Mouse (Mus musculus): Measurements from ENCODE around the gene Zfyve28. TPM values are rescaled to one million over a fixed set of nuclear protein-coding genes. Genes with fewer than 3 reads are reported as not detected.

The Zfyve28 gene
- polyA plus RNA-seq, 1 experiment: 0.36 TPM

DNA sequence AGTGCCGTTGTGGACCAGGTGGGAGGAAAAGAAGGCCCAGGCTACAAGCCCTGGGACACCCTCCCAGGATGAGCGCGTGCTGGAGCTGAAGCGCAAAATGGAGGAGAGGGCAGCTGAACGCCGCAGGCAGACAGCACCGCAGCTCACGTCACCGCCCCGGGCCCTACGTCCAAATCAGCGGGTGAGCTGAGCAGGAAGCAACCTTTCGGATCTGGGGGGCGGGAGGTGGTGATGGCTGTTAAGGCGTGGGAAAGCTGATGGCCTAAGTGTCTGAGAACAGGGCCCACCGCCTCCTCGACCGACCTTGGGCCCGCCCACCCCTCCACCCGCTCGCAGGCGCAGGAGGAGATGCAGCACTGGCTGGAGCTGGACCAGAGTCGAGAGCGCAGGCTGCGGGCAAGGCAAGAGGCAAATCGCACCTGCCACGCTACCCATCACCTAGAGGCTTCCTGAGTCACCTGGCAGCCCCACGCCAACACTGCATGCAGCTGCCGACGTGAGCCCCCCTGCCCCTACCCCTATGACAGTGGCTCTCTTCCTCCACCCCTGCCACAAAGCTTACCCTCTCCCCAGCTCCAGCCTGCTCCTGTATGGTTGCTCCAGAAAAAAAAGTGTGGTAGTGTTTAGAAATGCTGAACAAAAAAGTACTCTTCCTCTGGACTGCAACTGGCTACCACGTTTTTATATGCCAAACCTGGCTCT, 38.8 kb upstream of the Zfyve28 start:
- whole genome bisulfite sequencing: 11% methylated on average over 31 of the region's 31 CpGs
- H3K36me3 ChIP-seq (ENCODE audit: control insufficient read depth, insufficient read depth, low read length): no peaks in the 10 kb centered on the region
- H3K4me1 ChIP-seq (ENCODE audit: control insufficient read depth, insufficient read depth, low read length): no peaks in the 10 kb centered on the region
- no peak overlapping the region for H3K27ac ChIP-seq (ENCODE audit: insufficient read depth, low read depth, low read length)
- no peak overlapping the region; the same call in 1 of the 2 replicates for H3K4me3 ChIP-seq (ENCODE audit: insufficient read depth, low read depth, low read length)
- TF ChIP-seq CTCF (conservative IDR thresholded peaks at IDR 0.05; ENCODE audit: insufficient read depth, insufficient read length, low read depth, low read length): no peak
- TF ChIP-seq POLR2A (IDR thresholded peaks at IDR 0.05; ENCODE audit: low read depth, low read length): no peak
- no peaks in the 10 kb centered on the region for H3K27me3 ChIP-seq (replicated peaks; ENCODE audit: control insufficient read depth, insufficient read depth, low read length)
- DNase-seq: peak; percentile 6

DNA sequence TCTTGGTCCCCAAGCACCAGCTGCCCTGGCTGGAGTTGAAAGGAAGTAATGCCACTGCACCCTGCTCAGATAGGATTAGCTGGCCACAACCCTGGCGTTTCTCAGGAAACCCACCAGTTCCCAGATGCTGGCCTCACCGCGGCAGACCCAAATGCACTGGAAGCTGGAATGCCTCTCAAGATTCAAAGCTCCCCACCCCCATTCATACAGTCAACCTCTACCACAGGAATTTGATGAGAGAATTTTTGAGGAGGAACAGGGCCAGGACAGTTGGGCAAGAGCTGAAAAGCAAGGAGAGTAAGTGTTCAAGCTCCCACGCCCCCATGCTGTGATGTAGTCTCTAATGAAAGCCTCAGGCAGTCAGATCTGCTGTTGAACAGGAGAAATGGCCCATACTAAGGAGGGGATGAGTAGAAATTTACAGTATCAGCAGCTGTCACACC, 38.0 kb upstream of the Zfyve28 start:
- Histone ChIP-seq H3K36me3 (ENCODE audit: control insufficient read depth, insufficient read depth, low read length) (no peaks in the 10 kb centered on the region), H3K4me3 (ENCODE audit: insufficient read depth, low read depth, low read length) (no peak overlapping the region), H3K4me1 (ENCODE audit: control insufficient read depth, insufficient read depth, low read length) (no peaks in the 10 kb centered on the region), H3K27me3 (replicated peaks; ENCODE audit: control insufficient read depth, insufficient read depth, low read length) (no peaks in the 10 kb centered on the region), H3K27ac (ENCODE audit: insufficient read depth, low read depth, low read length) (no peak overlapping the region)
- DNase-seq: no peak
- 51% methylated on average over 4 of the region's 4 CpGs for WGBS
- TF ChIP-seq CTCF (conservative IDR thresholded peaks at IDR 0.05; ENCODE audit: insufficient read depth, insufficient read length, low read depth, low read length) (no peak), POLR2A (IDR thresholded peaks at IDR 0.05; ENCODE audit: low read depth, low read length) (no peak)

GRCm38 (mm10) chr5:34325286-34325685, 37.0 kb upstream of the Zfyve28 start:
- DNase-seq: no peak
- Histone ChIP-seq H3K4me3 (ENCODE audit: insufficient read depth, low read depth, low read length) (no peak overlapping the region), H3K27ac (ENCODE audit: insufficient read depth, low read depth, low read length) (no peak overlapping the region), H3K36me3 (ENCODE audit: control insufficient read depth, insufficient read depth, low read length) (no peaks in the 10 kb centered on the region), H3K27me3 (replicated peaks; ENCODE audit: control insufficient read depth, insufficient read depth, low read length) (no peaks in the 10 kb centered on the region), H3K4me1 (ENCODE audit: control insufficient read depth, insufficient read depth, low read length) (no peaks in the 10 kb centered on the region)
- TF ChIP-seq CTCF (conservative IDR thresholded peaks at IDR 0.05; ENCODE audit: insufficient read depth, insufficient read length, low read depth, low read length) (no peak), POLR2A (IDR thresholded peaks at IDR 0.05; ENCODE audit: low read depth, low read length) (no peak)

GRCm38 (mm10) chr5:34321236-34321635, 33.0 kb upstream of the Zfyve28 start:
- no peak overlapping the region for H3K27ac ChIP-seq (ENCODE audit: insufficient read depth, low read depth, low read length)
- WGBS: 85% methylated on average over 4 of the region's 4 CpGs
- H3K36me3 ChIP-seq (ENCODE audit: control insufficient read depth, insufficient read depth, low read length): no peaks in the 10 kb centered on the region
- DNase-seq: no peak
- no peak for TF ChIP-seq CTCF (conservative IDR thresholded peaks at IDR 0.05; ENCODE audit: insufficient read depth, insufficient read length, low read depth, low read length)
- no peak for TF ChIP-seq POLR2A (IDR thresholded peaks at IDR 0.05; ENCODE audit: low read depth, low read length)
- H3K4me3 ChIP-seq (ENCODE audit: insufficient read depth, low read depth, low read length): no peak overlapping the region
- H3K27me3 ChIP-seq (replicated peaks; ENCODE audit: control insufficient read depth, insufficient read depth, low read length): no peaks in the 10 kb centered on the region
- no peaks in the 10 kb centered on the region for H3K4me1 ChIP-seq (ENCODE audit: control insufficient read depth, insufficient read depth, low read length)

DNA sequence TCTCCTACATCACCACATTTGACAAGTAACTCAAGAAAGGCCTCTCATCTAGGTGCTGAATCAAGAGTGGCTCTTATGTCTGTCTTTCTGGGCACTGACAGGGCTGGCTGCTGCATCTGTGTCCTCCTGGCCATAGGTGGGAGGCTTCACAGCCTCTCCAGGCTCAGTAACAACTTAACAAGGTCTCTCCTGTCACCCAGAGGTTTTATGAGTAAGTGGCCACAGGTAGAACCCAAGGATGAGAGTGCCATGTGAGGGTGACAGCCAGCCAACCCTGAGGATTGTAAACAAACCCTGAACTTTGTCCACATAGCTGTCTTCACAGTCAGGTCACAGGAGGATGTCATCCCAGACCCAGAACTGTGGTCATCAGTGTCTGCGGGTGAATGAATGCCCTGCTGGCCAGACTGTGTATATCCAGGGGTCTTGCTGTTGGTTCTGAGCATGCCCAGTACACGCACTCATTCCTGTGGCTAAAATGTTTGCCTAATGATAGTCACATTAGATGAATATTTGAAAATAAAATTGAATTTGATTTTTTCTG, 31.3 kb upstream of the Zfyve28 start:
- Histone ChIP-seq H3K4me3 (ENCODE audit: insufficient read depth, low read depth, low read length) (no peak overlapping the region), H3K36me3 (ENCODE audit: control insufficient read depth, insufficient read depth, low read length) (no peaks in the 10 kb centered on the region), H3K27ac (ENCODE audit: insufficient read depth, low read depth, low read length) (no peak overlapping the region), H3K27me3 (replicated peaks; ENCODE audit: control insufficient read depth, insufficient read depth, low read length) (no peaks in the 10 kb centered on the region), H3K4me1 (ENCODE audit: control insufficient read depth, insufficient read depth, low read length) (no peaks in the 10 kb centered on the region)
- TF ChIP-seq POLR2A (IDR thresholded peaks at IDR 0.05; ENCODE audit: low read depth, low read length) (no peak), CTCF (conservative IDR thresholded peaks at IDR 0.05; ENCODE audit: insufficient read depth, insufficient read length, low read depth, low read length) (no peak; the same call in 1 of the 2 replicates)
- 61% methylated on average over 2 of the region's 2 CpGs for WGBS
- peak; percentile 15 for DNase-seq

GRCm38 (mm10) chr5:34309016-34309415, 20.8 kb upstream of the Zfyve28 start:
- Histone ChIP-seq H3K4me1 (ENCODE audit: control insufficient read depth, insufficient read depth, low read length) (no peaks in the 10 kb centered on the region), H3K27me3 (replicated peaks; ENCODE audit: control insufficient read depth, insufficient read depth, low read length) (no peaks in the 10 kb centered on the region), H3K27ac (ENCODE audit: insufficient read depth, low read depth, low read length) (no peak overlapping the region), H3K36me3 (ENCODE audit: control insufficient read depth, insufficient read depth, low read length) (no peaks in the 10 kb centered on the region), H3K4me3 (ENCODE audit: insufficient read depth, low read depth, low read length) (no peak overlapping the region)
- TF ChIP-seq CTCF (conservative IDR thresholded peaks at IDR 0.05; ENCODE audit: insufficient read depth, insufficient read length, low read depth, low read length) (no peak), POLR2A (IDR thresholded peaks at IDR 0.05; ENCODE audit: low read depth, low read length) (no peak)
- peak; percentile 10 for DNase-seq
- 33% methylated on average over 3 of the region's 3 CpGs for WGBS

DNA sequence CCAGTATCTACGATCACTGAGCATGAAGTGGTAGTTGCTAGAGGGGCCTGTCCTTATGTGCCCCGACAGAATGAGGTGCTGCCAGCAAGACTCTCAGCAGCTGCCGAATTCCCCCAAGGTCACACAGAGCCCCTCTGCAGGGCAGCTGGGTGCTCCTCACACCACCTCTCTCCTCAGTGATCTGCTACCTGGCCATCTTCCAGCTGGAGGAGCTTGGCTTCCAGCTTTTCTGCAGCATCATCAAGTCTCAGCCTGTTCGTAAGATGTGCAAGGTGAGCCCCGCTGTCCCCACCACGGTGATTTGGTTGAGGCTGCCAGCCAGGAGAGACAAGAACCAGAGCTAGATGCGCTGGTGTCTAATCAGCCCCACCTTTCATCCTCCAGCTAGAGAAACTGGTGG, 14.1 kb upstream of the Zfyve28 start:
- no peak for TF ChIP-seq POLR2A (IDR thresholded peaks at IDR 0.05; ENCODE audit: low read depth, low read length)
- TF ChIP-seq CTCF (conservative IDR thresholded peaks at IDR 0.05; ENCODE audit: insufficient read depth, insufficient read length, low read depth, low read length): no peak
- WGBS: 76% methylated on average over 7 of the region's 7 CpGs
- Histone ChIP-seq H3K4me1 (ENCODE audit: control insufficient read depth, insufficient read depth, low read length) (no peaks in the 10 kb centered on the region), H3K4me3 (ENCODE audit: insufficient read depth, low read depth, low read length) (no peak overlapping the region), H3K27ac (ENCODE audit: insufficient read depth, low read depth, low read length) (no peak overlapping the region), H3K27me3 (replicated peaks; ENCODE audit: control insufficient read depth, insufficient read depth, low read length) (no peaks in the 10 kb centered on the region), H3K36me3 (ENCODE audit: control insufficient read depth, insufficient read depth, low read length) (no peaks in the 10 kb centered on the region)
- DNase-seq: no peak
